Mouse (Mus musculus) regulatory T cell (primary cell): ENCODE measurements around the gene Stk11.

ENCODE experiments used
- in situ Hi-C: fragments of 300-600 bp; cut with MboI, MseI; formaldehyde crosslinking; loops from one replicate; pipeline ENCODE4 v1.15.1; 2025; ENCODE audit warnings: high pct_unique_total_duplicates

Stk11 gene

DNA sequence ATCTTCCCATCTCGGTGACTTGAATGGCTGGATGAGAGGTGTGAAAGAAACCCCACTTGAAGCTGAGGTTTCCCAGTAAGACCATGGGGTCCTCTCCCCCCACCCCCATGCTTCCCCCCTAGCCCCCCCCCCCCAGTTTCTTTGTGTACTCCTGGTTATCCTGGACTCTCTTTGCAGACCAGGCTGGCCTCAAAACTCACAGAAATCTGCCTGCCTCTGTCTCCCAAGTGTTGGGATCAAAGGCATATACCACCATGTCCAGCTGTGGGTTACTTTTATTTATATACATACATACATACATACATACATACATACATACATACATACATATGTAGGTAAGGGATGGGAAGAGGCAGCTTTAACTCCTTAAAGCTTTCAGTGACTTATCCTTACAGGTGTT, 53.5 kb downstream of the Stk11 start:
- in situ Hi-C loops, result no loop called here

- in situ Hi-C loops, result no loop called here
Observed at GRCm38 (mm10) chr10:80169651-80170050, 54.0 kb downstream of the Stk11 start.

DNA sequence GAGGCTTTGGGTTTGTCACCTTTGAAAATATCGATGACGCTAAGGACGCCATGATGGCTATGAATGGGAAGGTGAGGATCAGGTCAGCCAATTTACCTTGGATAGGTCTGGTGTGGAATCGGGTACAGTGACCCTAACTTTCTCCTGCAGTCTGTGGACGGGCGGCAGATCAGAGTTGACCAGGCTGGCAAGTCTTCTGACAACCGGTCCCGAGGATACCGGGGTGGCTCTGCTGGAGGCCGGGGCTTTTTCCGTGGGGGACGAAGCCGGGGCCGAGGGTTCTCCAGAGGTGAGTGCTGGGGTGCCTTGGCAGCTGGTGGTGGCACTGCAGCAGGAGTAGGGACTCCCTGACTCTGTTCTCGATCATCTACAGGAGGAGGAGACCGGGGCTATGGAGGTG, 54.4 kb downstream of the Stk11 start:
- in situ Hi-C loops, result no loop called here

DNA sequence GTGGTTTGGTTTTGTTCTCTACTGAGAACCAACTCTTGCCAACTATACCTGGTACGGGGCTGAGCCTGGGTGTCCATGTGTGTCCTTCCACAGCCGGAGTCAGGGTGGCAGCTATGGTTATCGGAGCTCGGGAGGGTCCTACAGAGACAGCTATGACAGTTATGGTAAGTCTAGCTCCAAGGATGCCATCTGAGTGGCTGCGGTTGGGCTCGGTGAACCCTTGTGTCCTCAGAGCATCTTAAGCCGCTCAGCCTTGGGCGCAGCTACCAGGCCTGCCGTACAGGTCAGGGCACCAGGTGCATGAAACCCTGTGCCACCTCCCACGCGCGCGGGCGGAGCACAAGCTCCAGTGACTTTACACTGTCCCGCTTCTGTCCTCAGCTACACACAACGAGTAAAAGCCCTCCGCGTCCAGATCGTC, 55.0 kb downstream of the Stk11 start:
- in situ Hi-C loops, result no loop called here

- in situ Hi-C loops, result no loop called here
Observed at GRCm38 (mm10) chr10:80171252-80171651, 55.6 kb downstream of the Stk11 start.

DNA sequence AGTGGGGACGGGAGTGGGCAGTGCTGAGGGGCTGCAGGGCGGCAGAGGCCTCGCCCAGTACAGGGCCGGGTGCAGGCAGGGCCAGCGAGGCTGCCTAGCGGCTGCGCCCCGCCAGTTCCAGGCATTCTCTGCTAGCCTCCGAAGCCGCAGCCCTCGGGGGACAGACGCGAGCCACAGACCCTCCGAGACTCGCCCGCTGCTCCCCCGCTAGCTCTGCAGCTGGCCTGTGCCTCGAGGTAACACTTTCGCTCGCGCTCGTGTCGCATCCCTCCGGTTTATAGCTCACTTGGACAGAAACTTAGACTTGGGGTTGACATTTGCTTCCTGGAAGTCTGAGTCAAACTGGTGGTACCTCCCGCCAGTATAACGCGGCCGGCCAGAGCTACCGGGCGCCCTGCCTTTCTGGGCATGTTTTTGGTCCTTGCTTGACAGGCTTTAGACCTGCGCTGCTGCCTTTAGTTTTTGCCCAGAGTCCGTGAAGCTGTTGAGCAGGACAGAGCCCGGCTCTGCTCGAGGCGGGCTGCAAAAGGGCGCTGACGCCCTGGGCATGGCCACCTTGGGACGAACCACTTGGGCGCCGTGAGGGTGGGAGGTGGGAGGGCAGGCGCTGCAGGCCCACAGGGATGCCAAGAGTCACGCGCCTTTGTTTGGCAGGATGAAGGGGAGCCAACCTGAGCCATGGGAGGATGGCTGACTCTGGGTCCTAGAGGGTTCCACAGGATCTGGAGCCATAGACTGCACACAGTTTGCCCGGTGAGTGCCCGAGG, 56.3 kb downstream of the Stk11 start:
- in situ Hi-C loops, result no loop called here

- in situ Hi-C loops, result no loop called here
Observed at GRCm38 (mm10) chr10:80172527-80173292, 57.1 kb downstream of the Stk11 start, which contains the start of gene 1600002K03Rik. 1600002K03Rik (plus strand) TSS chr10:80172944.

GRCm38 (mm10) chr10:80173358-80173757, 57.8 kb downstream of the Stk11 start:
- in situ Hi-C loops, result no loop called here

GRCm38 (mm10) chr10:80173955-80174640, 58.5 kb downstream of the Stk11 start:
- in situ Hi-C loops, result no loop called here

GRCm38 (mm10) chr10:80174705-80175104, 59.1 kb downstream of the Stk11 start:
- in situ Hi-C loops, result loop anchor here (5.0 kb wide), 1 partner anchor 73 kb away; the partner anchor contains the start of gene Ndufs7

- in situ Hi-C loops, result loop anchor here (5.0 kb wide), 1 partner anchor 72 kb away; the partner anchor contains the start of gene Ndufs7
Observed at GRCm38 (mm10) chr10:80175536-80176269, 60.1 kb downstream of the Stk11 start.

GRCm38 (mm10) chr10:80176270-80176834, 60.7 kb downstream of the Stk11 start:
- in situ Hi-C loops, result loop anchor here (5.0 kb wide), 1 partner anchor 71 kb away; the partner anchor contains the start of gene Ndufs7

GRCm38 (mm10) chr10:80177441-80178279, 62.1 kb downstream of the Stk11 start:
- in situ Hi-C loops, result loop anchor here (5.0 kb wide), 1 partner anchor 70 kb away; the partner anchor contains the start of gene Ndufs7

GRCm38 (mm10) chr10:80179068-80180051, 63.8 kb downstream of the Stk11 start, which contains the start of gene Efna2:
Efna2 (plus strand) TSS chr10:80179482.
- in situ Hi-C loops, result loop anchor here (5.0 kb wide), 1 partner anchor 68 kb away; the partner anchor contains the start of gene Ndufs7
